8 mouse cellular contexts compared by ENCODE assay signal in the genomic region with DNA sequence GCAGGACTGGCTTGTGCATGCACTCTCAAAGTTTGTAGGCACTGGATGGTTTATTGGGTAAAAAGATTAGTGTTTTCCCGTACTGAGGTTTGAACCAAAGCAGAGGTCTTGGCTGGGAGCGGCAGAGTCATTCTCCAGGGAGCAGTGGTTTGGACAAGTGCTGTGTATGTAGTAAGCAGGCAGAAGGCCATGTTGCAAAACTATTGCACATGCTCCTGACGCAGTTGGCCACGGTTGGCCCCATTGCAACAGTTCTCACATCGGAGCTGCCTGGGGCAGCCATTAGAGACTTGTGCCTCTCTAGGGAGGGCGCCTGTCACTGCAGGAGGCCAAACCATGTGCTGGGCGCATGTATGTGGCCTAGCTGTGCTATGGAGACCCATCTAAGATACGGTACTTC.
DNase-seq lines count a peak whose midpoint lies in the region; ATAC-seq lines count a peak whose summit lies in the region.
"Had no signal": no experiment of that assay in that cellular context is flagged by ENCODE, and none has a peak within 500 bp of the region (broad histone marks: within the 10 kb centered on the region; RNA-seq: fewer than 3 reads in every experiment).

No protein-coding gene starts in this region.

- H3K27me3 ChIP-seq in limb, embryonic 12.5 days, result no peaks in the 10 kb centered on the region
- H3K27me3 ChIP-seq: heart, embryonic 13.5 days had no signal

- H3K9me3 ChIP-seq in limb, embryonic 12.5 days, result no peaks in the 10 kb centered on the region
- H3K9me3 ChIP-seq: heart, embryonic 13.5 days had no signal

- ATAC-seq in limb, embryonic 12.5 days (ENCODE audit: insufficient number of reproducible peaks, insufficient read depth, low FRiP score, low TSS enrichment, low read depth), result no peak

- H3K4me1 ChIP-seq in limb, embryonic 12.5 days (replicated peaks), result peaks cover 95% of the 10 kb centered on the region

- no peak overlapping the region for H3K4me2 ChIP-seq in limb, embryonic 12.5 days
- H3K4me2 ChIP-seq: heart, embryonic 13.5 days had no signal

- WGBS in limb, embryonic 12.5 days, result 64% methylated on average over 8 of the region's 8 CpGs

- H3K27ac ChIP-seq in limb, embryonic 12.5 days, result peak overlapping the region; percentile 68

- no peak overlapping the region for H3K9ac ChIP-seq in limb, embryonic 12.5 days (replicated peaks)
- H3K9ac ChIP-seq: heart, embryonic 13.5 days had no signal

- no peaks in the 10 kb centered on the region for H3K36me3 ChIP-seq in limb, embryonic 12.5 days

- DNase-seq in urinary bladder, postnatal 14 days (ENCODE audit: low spot score), result peak; percentile 37
- DNase-seq in urinary bladder, postnatal 10 days (ENCODE audit: low spot score), result no peak
- DNase-seq in gastrocnemius, postnatal 10 days, result peak; percentile 48
- no peak for DNase-seq in cerebellum, postnatal 14 days
- no peak for DNase-seq in layer of hippocampus, adult 9-11 months
- no peak for DNase-seq in spleen, postnatal 36 days (ENCODE audit: low spot score in 2 of 2)

- no peak overlapping the region for H3K4me3 ChIP-seq in limb, embryonic 12.5 days (replicated peaks)
- H3K4me3 ChIP-seq: heart, embryonic 13.5 days had no signal

Comparison
In these comparisons a context has a peak if more than half of its experiments do, and no peak if none do; other contexts are left out.
1. DNase-seq: peak in urinary bladder, postnatal 14 days (single experiment) and gastrocnemius, postnatal 10 days (single experiment); none in urinary bladder, postnatal 10 days (single experiment), cerebellum, postnatal 14 days (0 of 2), layer of hippocampus, adult 9-11 months (single experiment) and spleen, postnatal 36 days (0 of 2).